Mouse (Mus musculus): ENCODE measurements around the gene Psmc5. TPM values are rescaled to one million over a fixed set of nuclear protein-coding genes. Genes with fewer than 3 reads are reported as not detected.
"Not testable (repeated sequence)": the region's sequence is repeated elsewhere in the genome, so short reads cannot be mapped to it uniquely, and the experiment has no call there.

Psmc5 gene
- total RNA-seq, 1 experiment: 263 TPM

DNA sequence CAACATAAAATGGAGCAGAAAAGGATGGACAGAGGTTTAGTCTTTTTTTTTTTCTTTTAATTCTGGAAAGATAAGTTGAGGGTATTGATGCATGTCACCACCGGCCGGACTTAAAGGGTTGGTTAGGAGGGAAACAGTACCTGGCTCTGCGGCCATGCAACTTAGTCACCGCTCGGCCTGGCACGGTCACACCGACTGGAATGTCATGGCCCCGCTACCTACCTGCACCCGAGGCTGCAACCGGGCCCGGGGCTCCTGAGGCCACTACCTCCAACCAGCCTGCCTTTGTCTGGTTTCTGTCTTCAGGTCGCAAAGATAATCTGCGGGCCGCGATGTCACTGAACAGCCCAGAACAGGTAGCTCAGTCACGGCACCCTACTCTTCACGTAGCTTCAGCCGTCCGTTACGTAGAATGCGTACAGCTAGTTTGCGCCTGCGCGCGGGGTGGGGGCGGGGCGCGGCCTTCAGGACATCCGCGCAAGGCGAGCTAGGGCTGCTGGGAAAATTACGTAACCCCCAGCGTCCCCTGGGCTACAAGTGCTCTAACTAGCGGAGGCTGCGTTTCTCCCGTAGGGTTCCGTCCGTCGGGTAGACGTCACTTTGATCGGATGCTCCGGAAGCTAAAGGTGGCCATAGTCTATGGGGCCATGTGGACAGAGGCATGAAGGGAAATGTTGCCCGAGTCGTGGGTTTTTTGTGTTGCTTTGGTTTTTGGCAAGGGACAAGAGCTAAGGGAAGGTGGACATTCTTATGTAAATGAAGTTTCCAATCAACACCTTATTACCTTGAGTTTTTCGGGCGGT, 39.8 kb upstream of the Psmc5 start, which contains the start of gene Ccdc47:
Ccdc47 (minus strand) TSS at position 418 of the 803 bp plus-strand sequence.
- DNase-seq (ENCODE audit: low read depth, low spot score): peak; percentile 95
- H3K36me3 ChIP-seq (ENCODE audit: control insufficient read depth, insufficient read depth, low read length, poor library complexity, severe bottlenecking): peaks cover 8% of the 10 kb centered on the region
- no peaks in the 10 kb centered on the region for H3K9me3 ChIP-seq (ENCODE audit: control insufficient read depth, insufficient read depth, low read depth, low read length)
- peak within 1 kb of the TSS; percentile 96 for H3K9ac ChIP-seq (ENCODE audit: insufficient read depth, low read depth, low read length, poor library complexity, severe bottlenecking)
- H3K4me1 ChIP-seq (ENCODE audit: control insufficient read depth in 2 of 2, insufficient read depth in 2 of 2, low read length in 2 of 2, poor library complexity in 1 of 2): peaks cover 2 to 5% of the 10 kb centered on the region in 2 experiments; a peak in 3 of 4 replicates
- peak within 1 kb of the TSS; percentile 90 for H3K27ac ChIP-seq (ENCODE audit: insufficient read depth, low read depth, low read length, poor library complexity, severe bottlenecking)
- in situ Hi-C loops (cut with MboI; ENCODE audit: low sequenced_read_pairs in 2 of 2, unreplicated experiment in 2 of 2): no loop called here
- H3K4me3 ChIP-seq (ENCODE audit: insufficient read depth in 1 of 2, low read depth in 1 of 2, low read length in 2 of 2, poor library complexity in 1 of 2, severe bottlenecking in 1 of 2): peak within 1 kb of the TSS; percentile 75 to 89
- TF ChIP-seq ZNF384 (IDR thresholded peaks at IDR 0.05; ENCODE audit: low read depth, low read length): no peak
- no peak for TF ChIP-seq MAFK (IDR thresholded peaks at IDR 0.05; ENCODE audit: insufficient read depth, low read depth, low read length)
- no peak for TF ChIP-seq CHD2 (IDR thresholded peaks at IDR 0.05; ENCODE audit: low read depth, low read length)
- no peak for TF ChIP-seq ZC3H11A (IDR thresholded peaks at IDR 0.05; ENCODE audit: borderline replicate concordance, low read depth, low read length)
- TF ChIP-seq HCFC1 (IDR thresholded peaks at IDR 0.05; ENCODE audit: borderline replicate concordance, insufficient read depth, low read length): no peak; the same call in none of the 2 replicates

GRCm38 (mm10) chr11:106216730-106217490, 39.0 kb upstream of the Psmc5 start, which contains the start of gene Ddx42:
Gene Ddx42, plus strand, starts transcription at chr11:106216926.
- peak within 1 kb of the TSS; percentile 90 for H3K27ac ChIP-seq (ENCODE audit: insufficient read depth, low read depth, low read length, poor library complexity, severe bottlenecking)
- H3K4me1 ChIP-seq (ENCODE audit: control insufficient read depth in 2 of 2, insufficient read depth in 2 of 2, low read length in 2 of 2, poor library complexity in 1 of 2): peaks cover 2 to 5% of the 10 kb centered on the region in 2 experiments; a peak in 3 of 4 replicates
- DNase-seq (ENCODE audit: low read depth, low spot score): peak; percentile 92
- TF ChIP-seq ZC3H11A (IDR thresholded peaks at IDR 0.05; ENCODE audit: borderline replicate concordance, low read depth, low read length): no peak
- TF ChIP-seq MAFK (IDR thresholded peaks at IDR 0.05; ENCODE audit: insufficient read depth, low read depth, low read length): no peak
- TF ChIP-seq ZNF384 (IDR thresholded peaks at IDR 0.05; ENCODE audit: low read depth, low read length): no peak
- TF ChIP-seq HCFC1 (IDR thresholded peaks at IDR 0.05; ENCODE audit: borderline replicate concordance, insufficient read depth, low read length): no peak; the same call in 1 of the 2 replicates
- no peak for TF ChIP-seq CHD2 (IDR thresholded peaks at IDR 0.05; ENCODE audit: low read depth, low read length)
- no peaks in the 10 kb centered on the region for H3K9me3 ChIP-seq (ENCODE audit: control insufficient read depth, insufficient read depth, low read depth, low read length)
- peaks cover 4% of the 10 kb centered on the region; the same call in 1 of the 2 replicates for H3K36me3 ChIP-seq (ENCODE audit: control insufficient read depth, insufficient read depth, low read length, poor library complexity, severe bottlenecking)
- in situ Hi-C loops (cut with MboI; ENCODE audit: low sequenced_read_pairs in 2 of 2, unreplicated experiment in 2 of 2): no loop called here
- H3K9ac ChIP-seq (ENCODE audit: insufficient read depth, low read depth, low read length, poor library complexity, severe bottlenecking): peak within 1 kb of the TSS; percentile 96
- H3K4me3 ChIP-seq (ENCODE audit: insufficient read depth in 1 of 2, low read depth in 1 of 2, low read length in 2 of 2, poor library complexity in 1 of 2, severe bottlenecking in 1 of 2): peak within 1 kb of the TSS; percentile 75 to 89

- Histone ChIP-seq H3K36me3 (ENCODE audit: control insufficient read depth, insufficient read depth, low read length, poor library complexity, severe bottlenecking) (peaks cover 5% of the 10 kb centered on the region), H3K4me1 (ENCODE audit: control insufficient read depth in 2 of 2, insufficient read depth in 2 of 2, low read length in 2 of 2, poor library complexity in 1 of 2) (peaks cover 2% of the 10 kb centered on the region in 2 experiments; a peak in 2 of 4 replicates), H3K4me3 (ENCODE audit: insufficient read depth in 1 of 2, low read depth in 1 of 2, low read length in 2 of 2, poor library complexity in 1 of 2, severe bottlenecking in 1 of 2) (no peak overlapping the region), H3K27ac (ENCODE audit: insufficient read depth, low read depth, low read length, poor library complexity, severe bottlenecking) (no peak overlapping the region), H3K9ac (ENCODE audit: insufficient read depth, low read depth, low read length, poor library complexity, severe bottlenecking) (no peak overlapping the region), H3K9me3 (ENCODE audit: control insufficient read depth, insufficient read depth, low read depth, low read length) (no peaks in the 10 kb centered on the region)
- TF ChIP-seq ZNF384 (IDR thresholded peaks at IDR 0.05; ENCODE audit: low read depth, low read length) (no peak), ZC3H11A (IDR thresholded peaks at IDR 0.05; ENCODE audit: borderline replicate concordance, low read depth, low read length) (no peak), MAFK (IDR thresholded peaks at IDR 0.05; ENCODE audit: insufficient read depth, low read depth, low read length) (no peak), CHD2 (IDR thresholded peaks at IDR 0.05; ENCODE audit: low read depth, low read length) (no peak), HCFC1 (IDR thresholded peaks at IDR 0.05; ENCODE audit: borderline replicate concordance, insufficient read depth, low read length) (no peak)
- no peak for DNase-seq (ENCODE audit: low read depth, low spot score)
- in situ Hi-C loops (cut with MboI; ENCODE audit: low sequenced_read_pairs in 2 of 2, unreplicated experiment in 2 of 2): no loop called here
Measured at GRCm38 (mm10) chr11:106220603-106221002, 35.4 kb upstream of the Psmc5 start.

GRCm38 (mm10) chr11:106233978-106234377, 22.0 kb upstream of the Psmc5 start:
- in situ Hi-C loops (cut with MboI; ENCODE audit: low sequenced_read_pairs in 2 of 2, unreplicated experiment in 2 of 2); H3K9ac ChIP-seq (ENCODE audit: insufficient read depth, low read depth, low read length, poor library complexity, severe bottlenecking); DNase-seq (ENCODE audit: low read depth, low spot score); H3K4me3 ChIP-seq (ENCODE audit: insufficient read depth in 1 of 2, low read depth in 1 of 2, low read length in 2 of 2, poor library complexity in 1 of 2, severe bottlenecking in 1 of 2); H3K27ac ChIP-seq (ENCODE audit: insufficient read depth, low read depth, low read length, poor library complexity, severe bottlenecking); H3K36me3 ChIP-seq (ENCODE audit: control insufficient read depth, insufficient read depth, low read length, poor library complexity, severe bottlenecking); H3K9me3 ChIP-seq (ENCODE audit: control insufficient read depth, insufficient read depth, low read depth, low read length); H3K4me1 ChIP-seq (ENCODE audit: control insufficient read depth in 2 of 2, insufficient read depth in 2 of 2, low read length in 2 of 2, poor library complexity in 1 of 2): not testable (repeated sequence)

Data from ES-E14 (cell line).